Mouse (Mus musculus): ENCODE data around the gene Slc38a5. TPM values are rescaled to one million over a fixed set of nuclear protein-coding genes. Genes with fewer than 3 reads are reported as not detected.

The Slc38a5 gene
- polyA plus RNA-seq, 1 experiment, result 33.2 TPM

DNA sequence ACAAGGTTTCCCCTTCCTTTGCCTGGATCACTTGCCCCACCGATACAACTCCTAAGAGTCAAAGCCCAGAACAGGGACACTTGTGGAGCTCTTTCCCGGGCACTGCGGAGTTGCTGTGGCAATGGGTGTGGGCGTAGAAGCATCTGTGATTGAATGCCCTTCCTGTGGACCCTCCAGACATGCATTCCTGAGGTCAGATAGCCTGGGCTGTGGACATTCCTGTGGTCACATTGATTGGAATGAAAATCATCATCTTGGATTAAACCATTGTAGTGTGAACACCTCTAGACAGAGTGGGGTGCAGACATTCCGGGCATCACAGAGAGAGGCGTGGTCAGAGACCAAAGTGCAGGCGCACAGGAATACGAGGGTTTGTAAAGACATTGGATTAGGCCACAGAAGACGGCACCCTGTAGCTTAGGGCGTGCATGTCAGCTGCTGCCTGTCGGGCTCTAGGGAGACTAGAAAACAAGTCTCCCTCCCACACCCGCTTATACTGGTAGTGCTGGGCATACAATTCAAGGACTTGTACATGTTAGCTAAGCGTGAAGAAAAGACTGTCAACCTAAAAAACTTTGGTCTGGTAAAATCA, 32.0 kb upstream of the Slc38a5 start:
- Histone ChIP-seq H3K27ac (ENCODE audit: insufficient read depth, low read length) (no peak overlapping the region), H3K4me3 (ENCODE audit: extremely low read depth, insufficient read depth, insufficient read length) (no peak overlapping the region), H3K4me1 (ENCODE audit: control insufficient read depth, insufficient read depth, insufficient read length) (no peaks in the 10 kb centered on the region), H3K27me3 (ENCODE audit: control insufficient read depth, insufficient read depth, low read length) (no peaks in the 10 kb centered on the region), H3K36me3 (ENCODE audit: control insufficient read depth, insufficient read depth, low read length) (no peaks in the 10 kb centered on the region)
- WGBS, result 89% methylated on average over 13 of the region's 13 CpGs
- no peak for DNase-seq (ENCODE audit: low read depth in 1 of 2, low spot score in 2 of 2)
- TF ChIP-seq POLR2A (IDR thresholded peaks at IDR 0.05; ENCODE audit: low read depth, low read length), result no peak

DNA sequence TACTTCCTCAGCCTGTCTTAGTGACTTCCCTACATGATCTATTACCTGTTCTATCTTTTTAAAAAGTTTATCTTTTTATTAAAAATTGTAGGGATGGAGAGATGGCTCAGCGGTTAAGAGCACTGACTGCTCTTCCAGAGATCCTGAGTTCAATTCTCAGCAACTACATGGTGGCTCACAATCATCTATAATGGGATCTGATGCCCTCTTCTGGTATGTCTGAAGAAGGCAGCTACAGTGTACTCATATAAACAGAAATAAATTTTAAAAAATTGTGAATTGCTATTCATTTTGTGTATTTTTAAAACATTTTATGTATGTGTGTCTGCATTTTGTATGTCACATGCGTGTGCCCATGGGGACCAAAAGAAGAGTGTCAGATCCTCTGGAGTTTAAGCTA, 23.3 kb upstream of the Slc38a5 start:
- DNase-seq (ENCODE audit: low read depth in 1 of 2, low spot score in 2 of 2), result no peak
- Histone ChIP-seq H3K4me1 (ENCODE audit: control insufficient read depth, insufficient read depth, insufficient read length) (no peaks in the 10 kb centered on the region), H3K27me3 (ENCODE audit: control insufficient read depth, insufficient read depth, low read length) (no peaks in the 10 kb centered on the region), H3K4me3 (ENCODE audit: extremely low read depth, insufficient read depth, insufficient read length) (no peak overlapping the region), H3K36me3 (ENCODE audit: control insufficient read depth, insufficient read depth, low read length) (peaks cover 1% of the 10 kb centered on the region; the same call in 1 of the 2 replicates), H3K27ac (ENCODE audit: insufficient read depth, low read length) (no peak overlapping the region)
- WGBS, result 81% methylated on average over 2 of the region's 2 CpGs
- TF ChIP-seq CTCF (IDR thresholded peaks at IDR 0.05; ENCODE audit: extremely low read depth, insufficient read depth, insufficient read length, insufficient replicate concordance), result no peak
- no peak for TF ChIP-seq POLR2A (IDR thresholded peaks at IDR 0.05; ENCODE audit: low read depth, low read length)

DNA sequence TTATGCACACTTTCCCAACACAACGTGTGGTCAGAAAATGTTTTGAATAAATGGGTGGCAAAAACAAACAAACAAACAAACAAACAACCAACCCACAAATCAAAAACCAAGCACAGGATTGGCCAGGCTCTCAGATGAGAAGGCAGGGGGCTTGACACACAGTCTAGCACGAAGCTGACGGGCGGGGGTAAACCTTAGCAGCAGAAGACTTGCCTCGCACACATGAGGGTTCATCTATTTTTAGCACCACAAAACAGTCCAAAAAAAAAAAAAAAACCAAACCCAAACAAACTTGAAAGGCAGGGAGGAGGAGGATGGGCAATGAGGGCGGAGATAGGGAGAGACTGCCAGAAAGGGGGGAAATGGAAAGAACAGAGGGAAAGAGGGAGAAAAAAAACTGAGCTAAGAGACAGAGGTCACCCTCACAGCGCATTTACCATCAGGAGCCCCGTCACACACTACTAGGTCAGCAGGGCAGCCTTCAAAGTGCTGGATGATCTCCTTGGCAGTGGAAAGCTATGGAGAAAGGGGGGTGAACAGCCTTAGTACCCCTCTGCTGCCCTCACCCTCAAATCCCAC, 22.3 kb upstream of the Slc38a5 start:
- 86% methylated on average over 8 of the region's 8 CpGs for WGBS
- TF ChIP-seq POLR2A (IDR thresholded peaks at IDR 0.05; ENCODE audit: low read depth, low read length) (no peak), CTCF (IDR thresholded peaks at IDR 0.05; ENCODE audit: extremely low read depth, insufficient read depth, insufficient read length, insufficient replicate concordance) (no peak)
- Histone ChIP-seq H3K27me3 (ENCODE audit: control insufficient read depth, insufficient read depth, low read length) (no peaks in the 10 kb centered on the region), H3K27ac (ENCODE audit: insufficient read depth, low read length) (no peak overlapping the region), H3K4me3 (ENCODE audit: extremely low read depth, insufficient read depth, insufficient read length) (no peak overlapping the region), H3K4me1 (ENCODE audit: control insufficient read depth, insufficient read depth, insufficient read length) (no peaks in the 10 kb centered on the region), H3K36me3 (ENCODE audit: control insufficient read depth, insufficient read depth, low read length) (peaks cover 1% of the 10 kb centered on the region; the same call in 1 of the 2 replicates)
- no peak for DNase-seq (ENCODE audit: low read depth in 1 of 2, low spot score in 2 of 2)

GRCm38 (mm10) chrX:8251789-8252333, 19.1 kb upstream of the Slc38a5 start:
- peak overlapping the region; percentile 48; the same call in 1 of the 2 replicates for H3K27ac ChIP-seq (ENCODE audit: insufficient read depth, low read length)
- WGBS, result 17% methylated on average over 18 of the region's 18 CpGs
- no peaks in the 10 kb centered on the region for H3K4me1 ChIP-seq (ENCODE audit: control insufficient read depth, insufficient read depth, insufficient read length)
- H3K4me3 ChIP-seq (ENCODE audit: extremely low read depth, insufficient read depth, insufficient read length), result peak overlapping the region; percentile 86
- H3K27me3 ChIP-seq (ENCODE audit: control insufficient read depth, insufficient read depth, low read length), result no peaks in the 10 kb centered on the region
- TF ChIP-seq POLR2A (IDR thresholded peaks at IDR 0.05; ENCODE audit: low read depth, low read length) (no peak), CTCF (IDR thresholded peaks at IDR 0.05; ENCODE audit: extremely low read depth, insufficient read depth, insufficient read length, insufficient replicate concordance) (no peak)
- DNase-seq (ENCODE audit: low read depth in 1 of 2, low spot score in 2 of 2), result no peak
- no peaks in the 10 kb centered on the region; the same call in 1 of the 2 replicates for H3K36me3 ChIP-seq (ENCODE audit: control insufficient read depth, insufficient read depth, low read length)

GRCm38 (mm10) chrX:8252334-8253285, 18.3 kb upstream of the Slc38a5 start, which contains the start of gene Ftsj1:
Gene Ftsj1, minus strand, starts transcription at chrX:8252406.
- Histone ChIP-seq H3K27ac (ENCODE audit: insufficient read depth, low read length) (peak within 1 kb of the TSS; percentile 78), H3K4me3 (ENCODE audit: extremely low read depth, insufficient read depth, insufficient read length) (peak within 1 kb of the TSS; percentile 86), H3K36me3 (ENCODE audit: control insufficient read depth, insufficient read depth, low read length) (no peaks in the 10 kb centered on the region; the same call in 1 of the 2 replicates), H3K4me1 (ENCODE audit: control insufficient read depth, insufficient read depth, insufficient read length) (no peaks in the 10 kb centered on the region), H3K27me3 (ENCODE audit: control insufficient read depth, insufficient read depth, low read length) (no peaks in the 10 kb centered on the region)
- peak; percentile 77 to 86 for DNase-seq (ENCODE audit: low read depth in 1 of 2, low spot score in 2 of 2)
- TF ChIP-seq POLR2A (IDR thresholded peaks at IDR 0.05; ENCODE audit: low read depth, low read length) (no peak; the same call in 1 of the 2 replicates), CTCF (IDR thresholded peaks at IDR 0.05; ENCODE audit: extremely low read depth, insufficient read depth, insufficient read length, insufficient replicate concordance) (no peak)
- WGBS, result 25% methylated on average over 45 of the region's 45 CpGs

DNA sequence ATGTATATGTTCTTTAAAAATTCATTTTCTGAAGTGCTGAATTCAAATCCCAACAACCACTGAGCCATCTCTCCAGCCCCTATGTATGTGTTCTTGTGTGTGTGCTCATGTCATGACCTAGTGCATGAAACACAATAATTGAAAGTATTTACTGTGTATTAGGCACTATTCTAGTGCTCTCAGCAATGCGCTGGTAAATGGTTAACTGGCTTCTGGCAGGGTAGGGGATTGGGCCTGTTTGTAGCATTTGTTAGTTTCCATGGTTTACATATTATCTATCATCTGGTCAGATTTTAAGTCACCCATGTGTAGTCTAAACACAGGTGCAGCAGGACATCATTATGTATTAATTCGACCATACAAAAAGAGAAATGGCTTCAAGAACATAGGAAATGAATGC, 17.2 kb upstream of the Slc38a5 start:
- H3K36me3 ChIP-seq (ENCODE audit: control insufficient read depth, insufficient read depth, low read length), result no peaks in the 10 kb centered on the region; the same call in 1 of the 2 replicates
- no peaks in the 10 kb centered on the region for H3K4me1 ChIP-seq (ENCODE audit: control insufficient read depth, insufficient read depth, insufficient read length)
- 82% methylated on average over 2 of the region's 2 CpGs for WGBS
- no peak for DNase-seq (ENCODE audit: low read depth in 1 of 2, low spot score in 2 of 2)
- TF ChIP-seq POLR2A (IDR thresholded peaks at IDR 0.05; ENCODE audit: low read depth, low read length) (no peak), CTCF (IDR thresholded peaks at IDR 0.05; ENCODE audit: extremely low read depth, insufficient read depth, insufficient read length, insufficient replicate concordance) (no peak)
- H3K4me3 ChIP-seq (ENCODE audit: extremely low read depth, insufficient read depth, insufficient read length), result no peak overlapping the region
- no peaks in the 10 kb centered on the region for H3K27me3 ChIP-seq (ENCODE audit: control insufficient read depth, insufficient read depth, low read length)
- H3K27ac ChIP-seq (ENCODE audit: insufficient read depth, low read length), result no peak overlapping the region
